Mouse (Mus musculus) thymus, postnatal 14 days (tissue): ENCODE measurements around the gene Ern1.
"Not testable (repeated sequence)": the region's sequence is repeated elsewhere in the genome, so short reads cannot be mapped to it uniquely, and the experiment has no call there.

Experiments used
- DNase-seq: peaks from one replicate; pipeline ENCODE4 v3.0.0; 2021

Ern1 gene

DNA sequence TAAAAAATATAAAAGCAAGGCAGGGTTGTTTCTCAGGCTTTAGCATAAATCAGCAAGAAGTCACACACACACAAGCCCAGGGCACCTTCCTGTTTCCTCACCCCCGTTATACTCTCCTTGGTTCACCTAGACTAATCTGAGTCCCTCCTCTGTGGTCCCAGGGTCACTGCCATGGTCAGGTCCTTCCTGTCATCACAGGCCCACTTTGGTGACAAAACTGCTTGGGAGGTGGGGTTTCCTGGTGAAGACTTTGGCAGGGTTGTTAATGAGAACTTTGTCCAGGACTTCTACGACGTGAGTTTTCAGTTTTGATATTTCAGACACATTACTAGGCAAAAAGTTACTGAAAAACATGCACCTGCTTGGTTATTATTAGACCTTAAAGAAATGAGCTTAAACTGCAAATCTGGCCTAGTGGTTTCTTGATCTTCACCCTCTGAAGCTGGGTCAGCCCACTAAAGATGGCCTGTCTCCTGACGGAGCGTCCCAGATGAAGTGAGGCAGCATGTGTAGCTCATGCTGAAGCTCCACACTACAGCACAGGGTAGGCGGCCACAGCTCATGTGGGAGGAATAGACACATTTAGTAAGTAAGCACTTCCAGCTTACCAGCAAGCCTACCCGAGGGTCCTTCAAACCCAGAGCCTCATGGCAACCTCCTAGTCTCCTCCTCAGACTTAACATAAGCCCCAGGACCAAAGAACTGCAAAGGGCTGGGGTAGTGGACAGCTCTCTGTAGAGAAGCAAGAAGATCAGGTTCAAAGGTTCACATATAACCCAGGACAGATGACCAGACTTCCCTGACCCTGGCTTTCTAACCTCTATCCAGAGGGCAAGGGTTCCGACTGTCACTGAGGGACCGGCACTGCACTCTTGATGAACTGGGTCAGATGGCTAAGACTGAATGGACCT lies 7.8 kb downstream of the Ern1 start:
- no peak for DNase-seq

DNA sequence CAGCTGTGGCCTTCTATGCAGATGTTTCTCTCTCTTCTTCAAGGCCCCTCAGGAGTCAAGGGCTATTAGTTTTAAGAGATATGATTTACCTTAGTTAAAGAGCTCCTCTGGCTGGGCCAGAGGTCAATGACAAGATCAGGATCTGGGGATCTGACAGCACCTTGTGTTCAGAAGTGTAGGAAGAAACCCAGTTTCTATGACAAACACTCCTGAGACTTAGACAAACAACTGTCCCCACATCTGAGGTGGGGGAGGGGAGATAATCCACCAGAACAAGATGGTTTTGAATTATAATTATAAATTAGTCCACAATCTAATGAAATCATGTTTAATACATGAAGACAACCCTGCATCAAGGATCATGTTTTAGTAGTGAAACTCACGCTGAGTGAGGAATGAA lies 8.9 kb downstream of the Ern1 start:
- DNase-seq, result no peak

GRCm38 (mm10) chr11:106477505-106478160 lies 10.0 kb downstream of the Ern1 start:
- no peak for DNase-seq

GRCm38 (mm10) chr11:106475309-106475708 lies 12.3 kb downstream of the Ern1 start:
- DNase-seq, result no peak

DNA sequence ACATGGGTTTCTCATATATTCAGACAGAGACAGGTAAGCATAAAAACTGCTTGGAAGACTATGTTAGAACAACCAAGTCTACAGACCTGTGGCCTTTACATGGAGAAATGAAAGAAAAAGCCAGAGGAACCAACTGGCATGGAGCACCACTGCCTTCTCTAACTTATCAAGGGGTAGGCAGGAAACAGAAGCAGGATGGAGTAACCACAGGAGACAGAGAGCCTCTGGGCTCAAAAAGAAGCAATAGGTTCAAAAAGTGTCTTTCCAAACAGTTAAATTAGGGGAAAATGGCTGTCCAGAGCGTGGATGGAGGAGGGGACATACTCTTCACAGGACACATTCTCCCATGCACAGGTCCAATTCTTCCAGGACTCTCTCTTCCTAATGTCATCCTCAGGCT lies 16.0 kb downstream of the Ern1 start:
- no peak for DNase-seq

- DNase-seq, result no peak
These were observed 19.1 kb downstream of the Ern1 start for GRCm38 (mm10) chr11:106468509-106468908.

DNA sequence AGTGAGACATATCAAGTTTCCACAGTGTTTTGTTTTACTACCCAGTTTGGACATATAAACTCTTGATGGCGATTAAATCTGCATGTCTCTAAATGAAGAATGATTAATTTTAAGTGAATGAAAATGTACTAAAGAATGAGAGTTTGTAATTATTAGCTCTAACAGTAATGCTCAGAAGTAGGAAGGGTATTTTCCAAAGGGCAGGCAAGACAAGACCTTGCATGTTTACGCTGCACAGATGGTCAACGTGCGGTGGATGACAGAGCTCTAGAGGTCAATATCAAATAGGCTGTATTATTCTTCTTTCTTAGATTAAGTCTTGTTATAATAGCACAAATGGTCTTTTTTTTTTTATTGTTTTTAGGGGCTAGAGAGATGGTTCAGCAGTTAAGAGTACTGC lies 21.7 kb downstream of the Ern1 start:
- DNase-seq, result no peak

- no peak for DNase-seq
These were observed 22.1 kb downstream of the Ern1 start for GRCm38 (mm10) chr11:106465545-106465903.

DNA sequence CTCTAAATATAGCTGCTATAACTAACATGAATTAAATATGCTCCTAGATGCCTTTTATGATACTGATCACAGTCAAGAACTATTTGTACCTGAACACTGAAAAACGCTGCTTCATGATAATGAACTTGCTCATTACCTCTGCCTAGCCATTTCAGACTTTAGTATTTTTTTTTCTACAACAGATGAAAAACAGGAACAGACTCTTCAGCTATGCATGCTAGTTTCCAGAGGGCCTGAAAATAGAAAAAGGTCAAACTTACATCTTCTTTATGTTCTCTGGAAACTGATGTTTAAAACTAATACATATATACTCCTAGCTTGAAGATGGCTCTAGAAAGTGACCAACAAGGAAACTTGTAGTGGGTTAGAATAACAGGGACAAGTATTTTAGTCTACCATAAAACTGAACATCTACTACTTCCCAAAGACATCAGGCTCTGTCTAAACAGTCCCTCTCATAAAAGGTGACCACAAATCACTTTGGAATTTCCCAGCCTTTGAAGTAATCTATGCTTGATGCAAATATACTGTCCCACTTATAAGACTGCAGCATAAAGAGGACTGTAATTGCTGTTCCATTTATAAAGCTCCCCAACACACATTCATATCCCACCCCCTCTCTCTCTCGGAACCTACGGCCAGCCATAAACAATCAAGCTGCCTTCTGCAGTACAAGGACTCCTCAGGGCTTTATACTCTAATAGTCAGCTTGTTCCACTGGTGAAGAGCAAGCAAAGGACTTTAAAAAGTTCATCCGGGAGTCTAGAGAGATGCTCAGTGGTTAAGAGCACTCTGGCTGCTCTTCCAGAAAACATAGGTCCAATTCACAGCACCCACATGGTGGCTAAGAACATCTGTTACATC lies 22.7 kb downstream of the Ern1 start:
- no peak for DNase-seq

GRCm38 (mm10) chr11:106463845-106464244 lies 23.8 kb downstream of the Ern1 start:
- DNase-seq, result no peak

GRCm38 (mm10) chr11:106462309-106462708 lies 25.3 kb downstream of the Ern1 start:
- no peak for DNase-seq

DNA sequence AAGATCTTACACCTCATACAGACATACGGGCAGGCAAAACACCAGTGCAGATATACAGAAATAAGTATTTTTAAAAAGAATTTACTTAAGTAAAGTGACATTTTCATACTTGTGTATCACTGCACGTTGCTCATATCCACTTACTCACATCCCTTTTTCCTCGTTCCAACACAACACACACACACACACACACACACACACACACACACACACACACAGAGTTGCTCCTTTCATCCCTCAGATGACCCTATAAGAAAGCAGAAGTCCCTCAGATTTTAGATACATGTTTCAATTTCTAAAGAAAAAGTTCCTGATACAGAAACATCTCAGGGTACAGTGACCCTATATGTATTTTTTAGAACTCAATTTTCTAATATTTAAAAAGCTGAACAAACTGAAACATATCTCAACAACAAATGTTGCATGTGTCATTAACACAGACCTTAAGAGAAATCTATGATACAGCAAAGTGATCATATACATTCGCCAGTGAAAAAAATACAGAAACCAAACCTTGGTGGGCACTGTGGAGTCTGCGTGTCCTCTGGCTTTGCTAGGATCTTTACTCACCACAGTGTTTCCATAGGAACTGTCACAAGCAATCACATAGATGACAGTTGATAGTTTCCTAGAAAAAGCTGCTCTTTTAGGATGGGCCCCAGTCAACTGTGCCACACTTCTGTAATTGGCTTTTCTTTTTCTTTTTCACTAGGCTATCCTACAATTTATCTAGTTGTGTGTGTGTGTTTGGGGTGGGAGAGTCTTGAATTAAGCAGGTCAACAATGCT lies 26.3 kb downstream of the Ern1 start:
- no peak for DNase-seq

DNA sequence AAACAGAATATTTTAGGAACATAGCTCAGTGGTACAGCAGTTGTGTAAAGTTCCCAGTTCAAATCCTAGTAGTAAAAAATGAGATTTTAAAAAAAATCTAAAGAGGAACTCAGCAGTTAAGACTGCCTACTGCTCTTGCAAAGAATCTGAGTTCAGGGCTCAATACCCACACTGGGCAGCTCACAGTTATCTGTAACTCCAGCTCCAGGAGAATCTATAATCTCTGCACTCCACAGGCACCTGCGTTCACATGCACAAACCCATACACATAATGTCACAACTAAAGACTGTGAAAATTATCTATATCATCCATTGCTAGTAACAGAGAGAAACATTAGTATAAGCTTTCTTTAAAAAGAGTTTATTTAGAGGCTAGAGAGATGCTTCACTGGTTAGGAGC lies 27.0 kb downstream of the Ern1 start:
- no peak for DNase-seq

- no peak for DNase-seq
These were observed 29.1 kb downstream of the Ern1 start for GRCm38 (mm10) chr11:106458540-106458939.

DNA sequence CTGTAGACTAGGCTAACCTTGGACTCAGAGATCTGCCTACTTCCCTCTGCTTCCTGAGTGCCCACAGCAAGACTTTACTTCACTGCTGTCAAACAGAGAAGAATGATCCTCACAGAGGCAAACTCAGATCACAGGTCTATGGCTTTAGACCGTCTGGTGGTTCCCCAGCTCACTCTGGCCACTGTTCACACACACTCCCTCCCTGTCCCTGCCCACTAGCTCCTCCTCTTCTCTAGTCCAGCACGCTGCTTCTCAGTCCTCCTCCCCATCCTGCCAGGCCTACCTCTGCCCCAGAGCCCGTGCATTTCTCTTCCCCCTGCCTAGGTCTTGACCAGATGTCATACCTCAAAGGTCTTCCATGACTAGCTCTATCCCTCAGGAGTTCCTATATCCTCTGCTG lies 44.0 kb downstream of the Ern1 start:
- no peak for DNase-seq

- not testable (repeated sequence) for DNase-seq
These were observed 45.1 kb downstream of the Ern1 start for GRCm38 (mm10) chr11:106442564-106442963.

DNA sequence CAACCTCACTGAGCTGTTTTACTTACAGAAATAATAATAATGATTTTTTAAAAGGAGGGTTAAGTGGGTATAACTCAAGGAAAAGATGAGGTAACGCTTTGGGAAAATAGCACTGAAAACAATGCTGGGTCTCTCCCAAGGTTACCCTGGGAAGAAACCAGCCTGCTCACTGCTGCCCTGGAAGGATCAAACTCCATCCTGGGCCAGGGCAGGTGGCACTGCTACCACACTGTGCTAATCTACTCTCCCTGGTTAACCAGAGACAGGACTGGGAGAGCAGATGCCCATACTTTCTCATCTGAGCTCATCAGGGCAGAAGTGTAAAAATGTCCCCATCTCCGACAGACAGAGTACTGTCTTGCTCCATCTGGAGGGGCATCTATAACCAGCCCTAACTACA lies 47.3 kb downstream of the Ern1 start:
- no peak for DNase-seq

DNA sequence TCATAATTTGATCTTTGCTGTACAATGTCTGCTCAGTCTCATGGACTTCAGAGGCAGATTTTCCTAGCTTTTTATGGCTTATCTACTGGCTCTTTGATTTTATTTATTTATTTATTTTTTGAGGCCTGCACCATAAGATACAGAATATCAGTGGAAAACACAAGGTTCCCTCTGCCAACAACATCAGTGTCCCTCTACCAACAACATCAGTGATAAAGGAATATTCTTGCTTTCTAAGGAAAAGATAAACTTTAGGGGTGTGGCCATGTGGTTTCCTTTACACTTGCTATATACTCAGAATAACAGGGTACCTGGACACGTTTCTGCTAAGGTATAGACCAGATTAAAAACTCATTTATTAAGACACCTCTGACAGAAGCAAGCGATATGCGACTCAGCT lies 48.3 kb downstream of the Ern1 start:
- DNase-seq, result no peak

- DNase-seq, result peak; percentile 12
These were observed 49.0 kb downstream of the Ern1 start for GRCm38 (mm10) chr11:106438524-106439177.

GRCm38 (mm10) chr11:106437543-106437942 lies 50.1 kb downstream of the Ern1 start:
- no peak for DNase-seq

- DNase-seq, result no peak
These were observed 50.6 kb downstream of the Ern1 start for GRCm38 (mm10) chr11:106437039-106437438.

GRCm38 (mm10) chr11:106430392-106430791 lies 57.3 kb downstream of the Ern1 start:
- DNase-seq, result peak; percentile 43
